Mouse (Mus musculus) brown adipose tissue, adult 24 weeks (tissue): ENCODE results near the gene Cd180. TPM values are rescaled to one million over a fixed set of nuclear protein-coding genes. Genes with fewer than 3 reads are reported as not detected.
A peak's percentile ranks its signal among the peaks of the same experiment; 100 is the strongest.

Experiments
- H3K27ac ChIP-seq: fragments of 200-500 bp; replicated peaks from 2 replicates; pipeline ENCODE4 v1.5.1; 2012; ENCODE audit warnings: low read depth, mild to moderate bottlenecking, low read length
- H3K4me1 ChIP-seq: fragments of 200-500 bp; 2 replicates; pipeline ENCODE4 v1.6.1; 2012; ENCODE audit warnings: low read length, mixed read lengths; ENCODE audit not compliant: control insufficient read depth, insufficient read depth, insufficient read length
- H3K4me3 ChIP-seq: fragments of 200-500 bp; 2 replicates; pipeline ENCODE4 v1.5.1; 2012; ENCODE audit warnings: low read depth, mild to moderate bottlenecking, low read length, moderate library complexity; ENCODE audit not compliant: insufficient read depth
- polyA plus RNA-seq: library from polyadenylated mRNA; stranded (reverse); fragments of >200 nt; gene quantifications from 2 replicates; pipeline ENCODE4 v1.2.4, GENCODE M21; 2012; ENCODE audit not compliant: missing spikeins, insufficient read depth, insufficient read length

Gene Cd180
- polyA plus RNA-seq = 1.0 and 1.7 TPM in 2 replicates

- Histone ChIP-seq H3K4me3 (peak within 1 kb of the TSS; percentile 30), H3K27ac (peak within 1 kb of the TSS; percentile 31), H3K4me1 (peaks cover 6% of the 10 kb centered on the region; the same call in 1 of the 2 replicates)
These were observed at the start of gene Cd180 for GRCm38 (mm10) chr13:102693341-102693801. Cd180 (plus strand) TSS chr13:102693558.

- peaks cover 12% of the 10 kb centered on the region for H3K4me1 ChIP-seq
- H3K4me3 ChIP-seq = no peak overlapping the region
- H3K27ac ChIP-seq = no peak overlapping the region
These were observed 49.0 kb upstream of the Cd180 start for GRCm38 (mm10) chr13:102644344-102644743.

- H3K4me3 ChIP-seq = no peak overlapping the region
- no peak overlapping the region for H3K27ac ChIP-seq
- H3K4me1 ChIP-seq = peaks cover 12% of the 10 kb centered on the region
These were observed 48.4 kb upstream of the Cd180 start for GRCm38 (mm10) chr13:102644789-102645551.

GRCm38 (mm10) chr13:102646271-102646771 is 47.0 kb upstream of the Cd180 start:
- H3K27ac ChIP-seq = peak overlapping the region; percentile 27
- H3K4me3 ChIP-seq = no peak overlapping the region
- peaks cover 12% of the 10 kb centered on the region for H3K4me1 ChIP-seq

- Histone ChIP-seq H3K4me3 (no peak overlapping the region), H3K27ac (no peak overlapping the region), H3K4me1 (peaks cover 12% of the 10 kb centered on the region)
These were observed 45.8 kb upstream of the Cd180 start for GRCm38 (mm10) chr13:102647511-102647910.

GRCm38 (mm10) chr13:102652303-102652889 is 41.0 kb upstream of the Cd180 start:
- H3K4me1 ChIP-seq = no peaks in the 10 kb centered on the region
- no peak overlapping the region for H3K4me3 ChIP-seq
- no peak overlapping the region for H3K27ac ChIP-seq

GRCm38 (mm10) chr13:102655071-102655570 is 38.2 kb upstream of the Cd180 start:
- no peak overlapping the region for H3K27ac ChIP-seq
- no peaks in the 10 kb centered on the region; the same call in 1 of the 2 replicates for H3K4me1 ChIP-seq

GRCm38 (mm10) chr13:102656153-102656690 is 37.1 kb upstream of the Cd180 start:
- H3K27ac ChIP-seq = no peak overlapping the region
- no peak overlapping the region for H3K4me3 ChIP-seq
- no peaks in the 10 kb centered on the region; the same call in 1 of the 2 replicates for H3K4me1 ChIP-seq

More at GRCm38 (mm10) chr13:102655071-102655570, 38.2 kb upstream of the Cd180 start:
- no peak overlapping the region for H3K4me3 ChIP-seq

GRCm38 (mm10) chr13:102658223-102658839 is 35.0 kb upstream of the Cd180 start:
- Histone ChIP-seq H3K4me1 (no peaks in the 10 kb centered on the region; the same call in 1 of the 2 replicates), H3K27ac (no peak overlapping the region), H3K4me3 (peak overlapping the region; percentile 39; the same call in 1 of the 2 replicates)

- no peaks in the 10 kb centered on the region for H3K4me1 ChIP-seq
- no peak overlapping the region for H3K27ac ChIP-seq
- H3K4me3 ChIP-seq = no peak overlapping the region
These were observed 29.3 kb upstream of the Cd180 start for GRCm38 (mm10) chr13:102664041-102664440.

- Histone ChIP-seq H3K4me3 (no peak overlapping the region), H3K27ac (no peak overlapping the region), H3K4me1 (no peaks in the 10 kb centered on the region)
These were observed 28.3 kb upstream of the Cd180 start for GRCm38 (mm10) chr13:102664843-102665587.

GRCm38 (mm10) chr13:102665588-102666232 is 27.6 kb upstream of the Cd180 start:
- Histone ChIP-seq H3K4me1 (no peaks in the 10 kb centered on the region), H3K4me3 (no peak overlapping the region), H3K27ac (no peak overlapping the region)

GRCm38 (mm10) chr13:102666233-102666614 is 27.1 kb upstream of the Cd180 start:
- Histone ChIP-seq H3K27ac (no peak overlapping the region), H3K4me3 (no peak overlapping the region), H3K4me1 (no peaks in the 10 kb centered on the region)

GRCm38 (mm10) chr13:102666731-102667130 is 26.6 kb upstream of the Cd180 start:
- H3K4me1 ChIP-seq = no peaks in the 10 kb centered on the region
- no peak overlapping the region for H3K4me3 ChIP-seq
- H3K27ac ChIP-seq = no peak overlapping the region
